Mouse (Mus musculus) ovary, adult 10 weeks (tissue): ENCODE results near the gene Def6. TPM values are rescaled to one million over a fixed set of nuclear protein-coding genes. Genes with fewer than 3 reads are reported as not detected.

Experiments used
- polyA plus RNA-seq: library from polyadenylated mRNA; stranded (reverse); fragments of 350-450 nt; fragmentation: Illumina TruSeq; extraction: RNeasy Lipid Tissue Mini Kit (QIAGEN cat#74804); gene quantifications from one replicate; pipeline ENCODE4 v1.2.3, GENCODE M21; 2014

Def6 gene
- polyA plus RNA-seq: not detected

DNA sequence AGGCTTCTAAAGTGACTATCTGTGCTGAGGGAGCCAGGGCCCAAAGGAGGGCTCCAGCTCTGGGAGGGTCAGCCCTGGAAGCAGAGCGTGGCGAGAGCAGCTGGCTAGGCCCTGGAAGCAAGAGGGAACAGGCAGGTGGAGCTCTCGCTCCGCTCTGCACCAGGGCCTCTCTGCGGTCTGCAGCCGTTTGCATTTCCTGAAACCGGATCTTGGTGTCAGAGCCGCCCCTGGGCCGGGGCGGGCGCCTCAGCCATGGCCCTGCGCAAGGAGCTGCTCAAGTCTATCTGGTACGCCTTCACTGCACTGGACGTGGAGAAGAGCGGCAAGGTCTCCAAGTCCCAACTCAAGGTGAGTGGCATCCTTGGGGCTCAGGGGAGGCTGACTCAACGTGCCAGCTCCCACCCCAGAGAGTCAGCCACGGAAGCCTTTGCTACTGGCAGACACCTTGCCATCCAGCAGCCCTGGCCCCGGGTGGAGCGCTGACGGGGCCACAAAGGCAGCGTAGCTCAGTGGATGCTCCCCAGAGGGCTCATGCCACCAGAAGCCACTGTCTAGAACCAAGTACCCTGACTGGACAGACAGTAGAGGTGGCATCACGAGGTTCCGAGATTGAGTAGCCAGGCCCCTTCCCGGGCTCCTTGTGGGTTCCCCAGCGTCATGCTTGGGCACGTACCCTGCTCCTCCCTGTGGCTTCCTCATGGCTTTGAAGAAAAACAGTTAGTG, at the start of gene Def6:
TSS of gene Def6 (plus strand) at position 188 of the 723 bp plus-strand sequence.

DNA sequence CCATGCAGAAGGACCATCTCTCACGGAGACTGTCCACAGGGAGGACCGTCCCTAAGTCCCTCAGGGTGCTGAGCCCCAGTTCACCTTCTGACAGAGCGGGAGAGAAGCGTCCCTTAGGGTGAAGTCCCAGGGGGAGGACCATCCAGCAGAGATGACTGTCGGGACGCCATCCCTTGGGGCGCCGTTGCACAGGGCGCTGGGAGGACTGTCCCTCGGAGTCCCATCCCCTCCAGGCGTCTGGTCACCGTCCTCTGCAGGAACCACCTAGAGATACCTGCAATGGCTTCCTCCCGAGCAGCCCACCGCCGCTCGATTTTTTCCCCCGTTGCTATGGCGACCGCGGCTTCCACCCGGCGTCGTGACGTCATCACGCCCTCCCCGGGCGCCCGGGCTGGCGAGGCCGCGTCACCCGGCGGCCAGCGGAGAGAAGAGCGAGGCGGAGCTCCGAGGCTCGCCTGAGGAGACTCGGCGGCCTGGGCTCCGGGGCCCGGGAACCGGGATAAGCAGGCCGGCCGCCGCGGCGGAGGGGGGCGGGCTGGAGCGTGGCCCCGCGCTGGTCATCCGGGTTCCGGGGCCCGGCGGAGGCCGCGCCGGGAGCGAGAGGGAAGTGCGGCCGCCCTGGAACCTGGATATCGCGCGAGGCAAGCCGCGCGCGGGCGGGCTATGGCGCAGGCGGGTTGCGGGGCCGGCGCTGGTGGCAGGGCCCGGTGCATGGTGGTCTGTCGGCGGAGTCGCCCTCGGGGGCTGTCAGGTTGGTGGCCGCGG, 30.6 kb upstream of the Def6 start, which contains the start of gene Zfp523:
TSS of gene Zfp523 (plus strand) at position 355 of the 765 bp plus-strand sequence.

DNA sequence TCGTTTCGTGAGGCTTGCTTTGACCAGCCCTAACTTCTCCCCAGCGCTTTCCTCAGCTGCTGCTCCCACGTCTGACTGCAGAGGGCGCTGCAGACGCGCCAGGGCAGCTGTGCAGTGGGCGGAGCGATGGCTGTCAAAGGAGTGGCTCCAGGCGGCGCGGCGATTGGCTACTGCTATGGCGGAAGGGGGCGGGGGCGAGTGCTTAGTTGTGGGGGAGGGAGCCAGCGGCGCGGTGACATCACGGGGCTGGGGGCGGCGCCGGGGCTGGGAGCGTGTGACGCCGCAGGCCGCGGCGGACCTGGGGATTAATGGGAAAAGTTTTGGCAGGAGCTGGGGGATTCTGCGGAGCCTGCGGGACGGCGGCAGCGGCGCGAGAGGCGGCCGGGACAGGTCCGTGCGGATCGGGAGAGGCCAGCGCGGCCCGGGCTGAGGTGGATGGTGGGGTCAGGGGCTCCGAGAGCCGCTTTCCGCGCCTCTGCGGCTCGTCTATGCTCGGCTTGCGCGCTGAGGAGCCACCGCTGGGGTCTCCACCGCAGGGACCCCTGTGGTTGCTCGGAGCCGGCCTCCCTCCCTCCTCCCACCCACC, 25.0 kb downstream of the Def6 start, which contains the start of gene Ppard:
TSS of gene Ppard (plus strand) at position 226 of the 586 bp plus-strand sequence.

Other genes with a start within 250 kb of the Def6 start
- not detected for gene Tcp11, start 127.1 kb upstream of the Def6 start, polyA plus RNA-seq
- 0.80 TPM for gene Scube3, start 65.6 kb upstream of the Def6 start, polyA plus RNA-seq
- 0.54 TPM for gene Zfp523, start 30.6 kb upstream of the Def6 start, polyA plus RNA-seq
- 0.17 TPM for gene Ppard, start 24.9 kb downstream of the Def6 start, polyA plus RNA-seq
- gene Fance, start 105.7 kb downstream of the Def6 start, polyA plus RNA-seq: not detected
- 174 TPM for gene Rpl10a, start 120.7 kb downstream of the Def6 start, polyA plus RNA-seq
- 0.57 TPM for gene Tead3, start 143.0 kb downstream of the Def6 start, polyA plus RNA-seq
- not detected for gene Tulp1, start 157.4 kb downstream of the Def6 start, polyA plus RNA-seq